Mouse (Mus musculus) bone marrow, adult 2 months (tissue): ENCODE data around the gene Kalrn.

ENCODE experiments used
- CTCF ChIP-seq: fragments of 200-500 bp; IDR thresholded peaks from 2 replicates; pipeline ENCODE4 v1.5.1; 2011; ENCODE audit warnings: low read length, control low read depth; ENCODE audit not compliant: control insufficient read depth, insufficient read depth
- POLR2A ChIP-seq: fragments of 200-500 bp; IDR thresholded peaks from 2 replicates; pipeline ENCODE4 v1.6.1; 2011; ENCODE audit warnings: low read depth, mild to moderate bottlenecking, control low read depth, low read length, borderline replicate concordance; ENCODE audit not compliant: control insufficient read depth

- no peak for TF ChIP-seq CTCF
- TF ChIP-seq POLR2A, result no peak
These were observed 274.1 kb downstream of the Kalrn start for GRCm38 (mm10) chr16:34299226-34299625.
